Mouse (Mus musculus): ENCODE results near the gene Ninl.

Gene Ninl

GRCm38 (mm10) chr2:150997618-150998017 lies 41.6 kb downstream of the Ninl start:
- no peak for DNase-seq (ENCODE audit: low read depth)

GRCm38 (mm10) chr2:150995324-150995723 lies 43.9 kb downstream of the Ninl start:
- no peak for DNase-seq (ENCODE audit: low read depth)

- no peak for DNase-seq (ENCODE audit: low read depth)
Observed at GRCm38 (mm10) chr2:150991050-150991449, 48.1 kb downstream of the Ninl start.

- no peak for DNase-seq (ENCODE audit: low read depth)
Observed at GRCm38 (mm10) chr2:150990506-150990905, 48.7 kb downstream of the Ninl start.

- DNase-seq (ENCODE audit: low read depth), result no peak
Observed at GRCm38 (mm10) chr2:150985359-150985758, 53.8 kb downstream of the Ninl start.

GRCm38 (mm10) chr2:150982051-150982450 lies 57.1 kb downstream of the Ninl start:
- DNase-seq (ENCODE audit: low read depth), result no peak

- DNase-seq (ENCODE audit: low read depth), result no peak
Observed at GRCm38 (mm10) chr2:150981524-150981923, 57.7 kb downstream of the Ninl start.

- DNase-seq (ENCODE audit: low read depth), result no peak
Observed at GRCm38 (mm10) chr2:150979861-150980620, 59.1 kb downstream of the Ninl start.

GRCm38 (mm10) chr2:150978791-150979190 lies 60.4 kb downstream of the Ninl start:
- no peak for DNase-seq (ENCODE audit: low read depth)

- no peak for DNase-seq (ENCODE audit: low read depth)
Observed at GRCm38 (mm10) chr2:150977676-150978075, 61.5 kb downstream of the Ninl start.

GRCm38 (mm10) chr2:150976871-150977270 lies 62.3 kb downstream of the Ninl start:
- DNase-seq (ENCODE audit: low read depth), result peak; percentile 18

GRCm38 (mm10) chr2:150973401-150974115 lies 65.6 kb downstream of the Ninl start:
- DNase-seq (ENCODE audit: low read depth), result no peak

- no peak for DNase-seq (ENCODE audit: low read depth)
Observed at GRCm38 (mm10) chr2:150972681-150973080, 66.5 kb downstream of the Ninl start.

- DNase-seq (ENCODE audit: low read depth), result no peak
Observed at GRCm38 (mm10) chr2:150971856-150972255, 67.3 kb downstream of the Ninl start.

GRCm38 (mm10) chr2:150969231-150969630 lies 70.0 kb downstream of the Ninl start:
- no peak for DNase-seq (ENCODE audit: low read depth)

- DNase-seq (ENCODE audit: low read depth), result no peak
Observed at GRCm38 (mm10) chr2:150967491-150967890, 71.7 kb downstream of the Ninl start.

GRCm38 (mm10) chr2:150965951-150966350 lies 73.2 kb downstream of the Ninl start:
- no peak for DNase-seq (ENCODE audit: low read depth)

- DNase-seq (ENCODE audit: low read depth), result no peak
Observed at GRCm38 (mm10) chr2:150964641-150965040, 74.5 kb downstream of the Ninl start.

- DNase-seq (ENCODE audit: low read depth), result no peak
Observed at GRCm38 (mm10) chr2:150963246-150963645, 75.9 kb downstream of the Ninl start.

- DNase-seq (ENCODE audit: low read depth), result no peak
Observed at GRCm38 (mm10) chr2:150959521-150959920, 79.7 kb downstream of the Ninl start.

- no peak for DNase-seq (ENCODE audit: low read depth)
Observed at GRCm38 (mm10) chr2:150955859-150956258, 83.3 kb downstream of the Ninl start.

- no peak for DNase-seq (ENCODE audit: low read depth)
Observed at GRCm38 (mm10) chr2:150951201-150951600, 88.0 kb downstream of the Ninl start.

GRCm38 (mm10) chr2:150950056-150950455 lies 89.1 kb downstream of the Ninl start:
- no peak for DNase-seq (ENCODE audit: low read depth)

All from c-Kit-positive CD71-negative TER-119-negative erythroid progenitor cells, embryonic 14.5 days (primary cell).